Mouse (Mus musculus) left cerebral cortex, adult 2 months (tissue): ENCODE results near the gene Kcnb1. TPM values are rescaled to one million over a fixed set of nuclear protein-coding genes. Genes with fewer than 3 reads are reported as not detected.
A peak's percentile ranks its signal among the peaks of the same experiment; 100 is the strongest.

ENCODE experiments used
- DNase-seq, 2 experiments: peaks; one replicate each; pipeline ENCODE4 v3.0.0; 2021 to 2022; ENCODE audit warnings: low spot score in 2 of 2, mixed read lengths in 1 of 2; ENCODE audit errors: extremely low spot score in 1 of 2
- H3K27ac ChIP-seq: fragments of 200-600 bp; 2 replicates; pipeline ENCODE4 v1.8.1; 2022
- H3K4me3 ChIP-seq: fragments of 200-600 bp; 2 replicates; pipeline ENCODE4 v1.8.1; 2022
- CTCF ChIP-seq: fragments of 200-600 bp; IDR thresholded peaks from 2 replicates; pipeline ENCODE4 v1.8.1; 2022; ENCODE audit warnings: antibody characterized with exemption, mild to moderate bottlenecking, moderate library complexity
- intact Hi-C: fragments of 180-260 bp; cut with DNase I; formaldehyde crosslinking; loops from one replicate; pipeline ENCODE4 v1.15.1; 2025
- long read RNA-seq, 2 experiments: library from polyadenylated mRNA; stranded (forward); transcript quantifications; one replicate each; pipeline ENCODE4 v2.0.0; 2021; ENCODE audit warnings: borderline mapping rate in 2 of 2
- total RNA-seq, 2 experiments: library from RNA; stranded (reverse); gene quantifications; 2 replicates each; pipeline ENCODE4 v1.2.3; 2021

The Kcnb1 gene
- total RNA-seq, result 100 to 1,000 TPM; 230 to 237 TPM
- long read RNA-seq, experiment 1, full-length matches to known transcripts, result 80 of 156 reads
- long read RNA-seq, experiment 1, partial matches to known transcripts, result 2 of 156 reads
- long read RNA-seq, experiment 1, other reads (novel, unspliced or antisense), result 74 of 156 reads
- long read RNA-seq, experiment 2, full-length matches to known transcripts, result 60 of 122 reads
- long read RNA-seq, experiment 2, partial matches to known transcripts, result 3 of 122 reads
- long read RNA-seq, experiment 2, other reads (novel, unspliced or antisense), result 59 of 122 reads

GRCm38 (mm10) chr2:167190076-167190399 is at the start of gene Kcnb1:
Gene Kcnb1 (minus strand): TSS chr2:167190155.
- Histone ChIP-seq H3K4me3 (peak within 1 kb of the TSS; percentile 69), H3K27ac (peak within 1 kb of the TSS; percentile 93)
- DNase-seq, result peak; percentile 83 to 89
- TF ChIP-seq CTCF, result peak; percentile 71
- intact Hi-C loops, result loop anchor here (1.0 to 2.0 kb wide), 2 partner anchors 77 to 118 kb away; no protein-coding TSS in a partner anchor

DNA sequence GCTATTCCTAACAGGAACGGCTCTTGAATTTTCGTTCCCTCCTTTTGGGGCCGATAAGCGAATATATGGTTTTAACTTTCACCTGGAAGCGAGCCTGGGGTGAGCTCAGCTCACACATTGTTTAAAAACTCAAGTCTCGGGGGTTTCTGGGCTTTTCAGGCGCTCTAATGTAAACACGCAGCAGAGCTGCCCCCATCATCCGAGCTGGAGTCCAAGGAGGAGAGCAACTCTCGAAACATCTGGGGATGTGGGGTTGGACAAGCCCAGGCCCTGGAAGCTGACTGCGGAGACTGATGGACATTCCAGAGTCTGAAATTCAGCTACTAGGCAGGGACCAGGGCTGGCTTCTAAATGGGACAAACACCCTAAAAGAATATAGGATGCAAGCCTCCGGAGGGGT is 49.3 kb upstream of the Kcnb1 start:
- H3K27ac ChIP-seq, result no peak overlapping the region
- no peak for TF ChIP-seq CTCF
- no peak overlapping the region for H3K4me3 ChIP-seq
- DNase-seq, result no peak
- intact Hi-C loops, result no loop called here

GRCm38 (mm10) chr2:167237224-167237623 is 47.3 kb upstream of the Kcnb1 start:
- Histone ChIP-seq H3K27ac (no peak overlapping the region), H3K4me3 (no peak overlapping the region)
- intact Hi-C loops, result no loop called here
- TF ChIP-seq CTCF, result no peak
- DNase-seq, result no peak

- TF ChIP-seq CTCF, result no peak
- DNase-seq, result no peak
- no peak overlapping the region for H3K27ac ChIP-seq
- H3K4me3 ChIP-seq, result no peak overlapping the region
- intact Hi-C loops, result no loop called here
Measured at GRCm38 (mm10) chr2:167236174-167236573, 46.2 kb upstream of the Kcnb1 start.

GRCm38 (mm10) chr2:167235338-167236018 is 45.5 kb upstream of the Kcnb1 start:
- intact Hi-C loops, result no loop called here
- no peak overlapping the region for H3K4me3 ChIP-seq
- DNase-seq, result no peak
- H3K27ac ChIP-seq, result no peak overlapping the region
- TF ChIP-seq CTCF, result no peak

- DNase-seq, result no peak
- TF ChIP-seq CTCF, result no peak
- Histone ChIP-seq H3K27ac (no peak overlapping the region), H3K4me3 (no peak overlapping the region)
- intact Hi-C loops, result no loop called here
Measured at GRCm38 (mm10) chr2:167233771-167234170, 43.8 kb upstream of the Kcnb1 start.

DNA sequence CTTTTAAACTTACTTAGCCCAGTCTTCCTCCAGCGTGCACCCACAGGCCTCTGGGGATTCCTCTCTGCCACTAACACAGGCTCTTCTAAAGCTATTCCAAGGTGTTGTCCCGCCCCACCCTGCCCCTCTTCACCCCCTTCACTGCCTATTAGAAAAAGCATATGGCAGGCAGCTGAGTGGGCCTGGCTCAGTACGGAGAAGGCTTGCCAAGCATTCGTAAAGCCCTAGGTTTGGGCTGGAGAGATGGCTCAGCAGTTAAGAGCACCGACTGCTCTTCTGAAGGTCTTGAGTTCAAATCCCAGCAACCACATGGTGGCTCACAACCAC is 43.0 kb upstream of the Kcnb1 start:
- intact Hi-C loops, result no loop called here
- TF ChIP-seq CTCF, result no peak
- H3K4me3 ChIP-seq, result no peak overlapping the region

DNA sequence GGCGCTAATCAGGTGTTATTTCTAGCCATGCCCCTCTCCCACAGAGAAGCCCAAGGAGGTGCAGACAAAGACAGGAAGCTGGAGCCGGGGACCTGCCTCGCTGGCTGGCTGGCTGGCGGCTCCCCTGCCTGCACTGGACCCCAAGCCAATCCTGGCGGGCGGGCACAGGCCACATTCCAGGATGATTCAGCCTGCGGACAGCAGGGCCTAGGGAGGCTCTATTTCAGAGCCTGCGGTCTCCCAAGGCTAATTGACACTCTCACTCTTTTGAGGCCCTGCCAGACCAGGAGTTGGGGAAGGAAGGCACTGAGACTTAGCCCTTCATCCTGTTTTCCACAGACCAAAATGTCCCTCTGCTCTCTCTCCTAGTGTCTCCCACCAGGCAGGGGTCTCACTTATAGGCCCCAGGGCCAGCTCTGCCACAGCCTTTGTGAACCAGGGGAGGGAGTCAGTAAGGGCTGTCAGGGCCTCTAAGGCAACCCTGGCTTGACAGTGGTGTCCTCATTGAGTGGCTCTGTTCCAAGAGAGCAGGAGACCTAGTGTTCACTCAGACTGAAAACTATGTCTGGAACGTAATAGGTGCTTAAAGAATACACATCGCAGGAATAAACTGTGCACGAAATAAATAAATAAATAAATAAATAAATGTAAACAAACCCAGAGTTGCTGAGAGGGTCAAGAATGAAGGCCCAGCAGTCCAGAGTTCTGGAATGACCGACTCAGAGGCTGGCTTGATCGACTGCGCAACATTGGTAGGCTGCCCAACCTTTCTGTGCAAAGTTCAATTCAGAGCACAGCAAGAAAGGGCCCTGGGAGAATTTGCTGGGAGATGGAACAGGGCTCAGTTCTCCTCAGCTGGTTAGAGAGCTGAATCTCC is 42.4 kb upstream of the Kcnb1 start:
- Histone ChIP-seq H3K27ac (no peak overlapping the region), H3K4me3 (no peak overlapping the region)
- intact Hi-C loops, result no loop called here
- no peak for TF ChIP-seq CTCF
- DNase-seq, result no peak

More for the DNA sequence above, 43.0 kb upstream of the Kcnb1 start:
- no peak for DNase-seq
- H3K27ac ChIP-seq, result no peak overlapping the region

DNA sequence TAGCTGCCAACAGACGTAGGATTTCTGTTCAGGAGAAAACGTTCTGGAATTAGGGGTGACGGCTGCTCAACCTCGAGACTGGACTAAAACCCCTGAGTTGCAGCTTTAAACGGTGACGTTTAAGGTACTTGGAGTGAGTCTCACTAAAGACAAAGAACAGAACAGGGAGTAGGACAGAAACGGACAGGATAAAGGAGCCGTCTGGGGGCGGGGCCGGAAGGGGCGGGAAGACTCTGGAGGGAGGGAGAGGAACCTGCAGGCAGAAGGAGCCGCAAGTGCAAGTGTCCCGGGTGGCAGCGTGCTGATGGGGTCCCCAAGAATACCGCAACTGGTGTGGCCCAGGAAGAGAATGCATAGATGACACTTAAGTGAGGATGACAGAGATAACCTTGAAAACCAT is 40.6 kb upstream of the Kcnb1 start:
- intact Hi-C loops, result no loop called here
- no peak for TF ChIP-seq CTCF
- no peak for DNase-seq

DNA sequence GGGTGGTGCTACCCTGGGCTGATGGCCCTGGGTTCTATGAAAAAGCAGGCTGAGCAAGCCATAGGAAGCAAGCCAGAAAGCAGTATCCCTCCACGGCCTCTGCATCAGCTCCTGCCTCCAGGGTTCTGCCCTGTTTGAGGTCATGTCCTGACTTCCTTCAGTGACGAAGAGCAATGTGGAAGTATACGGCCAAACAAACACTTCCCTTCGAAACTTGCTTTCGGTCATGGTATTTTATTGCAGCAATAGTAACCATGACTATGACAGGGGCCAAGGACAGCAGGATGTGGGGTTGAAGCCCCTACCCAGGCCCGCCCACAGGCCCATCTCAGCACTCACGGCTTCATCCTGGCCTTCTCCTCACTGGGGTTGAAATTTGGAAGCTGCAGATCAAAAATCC is 35.0 kb upstream of the Kcnb1 start:
- TF ChIP-seq CTCF, result no peak
- Histone ChIP-seq H3K27ac (no peak overlapping the region), H3K4me3 (no peak overlapping the region)
- no peak for DNase-seq
- intact Hi-C loops, result loop anchor here (5.0 kb wide), 1 partner anchor 192 kb away; no protein-coding TSS in a partner anchor

More for the DNA sequence above, 40.6 kb upstream of the Kcnb1 start:
- no peak overlapping the region for H3K27ac ChIP-seq
- H3K4me3 ChIP-seq, result no peak overlapping the region

GRCm38 (mm10) chr2:167224194-167224593 is 34.2 kb upstream of the Kcnb1 start:
- Histone ChIP-seq H3K27ac (no peak overlapping the region), H3K4me3 (no peak overlapping the region)
- no peak for DNase-seq
- no peak for TF ChIP-seq CTCF
- intact Hi-C loops, result loop anchor here (5.0 kb wide), 1 partner anchor 193 kb away; no protein-coding TSS in a partner anchor

DNA sequence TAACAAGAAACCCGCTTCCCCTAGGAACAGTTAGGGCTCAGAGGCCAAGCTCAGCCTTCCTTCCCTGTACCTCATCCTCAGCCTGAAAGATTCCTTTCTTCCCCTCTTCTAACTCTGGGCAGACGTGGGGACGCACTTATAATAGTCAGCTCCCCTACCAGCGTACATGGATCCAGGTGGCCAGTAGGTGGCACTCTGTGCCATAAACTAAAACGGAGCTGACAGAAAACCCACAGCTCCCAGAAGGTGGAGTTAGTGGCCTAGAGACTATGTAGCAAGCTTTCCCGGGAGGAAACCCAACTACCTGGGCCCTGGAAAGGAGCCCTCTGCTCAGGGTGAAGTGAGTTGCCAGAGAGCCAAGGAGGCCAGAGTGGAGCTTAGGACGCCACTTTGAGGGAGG is 32.2 kb upstream of the Kcnb1 start:
- peak; percentile 63 to 64 for DNase-seq
- no peak overlapping the region for H3K4me3 ChIP-seq
- H3K27ac ChIP-seq, result no peak overlapping the region
- TF ChIP-seq CTCF, result peak; percentile 86
- intact Hi-C loops, result loop anchor here (1.0 to 5.0 kb wide), 2 partner anchors 57 to 195 kb away; no protein-coding TSS in a partner anchor
